Mouse (Mus musculus) embryo, embryonic 11.5 days (tissue): ENCODE data around the gene Mrpl55.

ENCODE experiments used
- DNase-seq: peaks from one replicate; pipeline ENCODE4 v3.0.0-alpha.2; 2012; ENCODE audit warnings: low read depth, low spot score

Gene Mrpl55

DNA sequence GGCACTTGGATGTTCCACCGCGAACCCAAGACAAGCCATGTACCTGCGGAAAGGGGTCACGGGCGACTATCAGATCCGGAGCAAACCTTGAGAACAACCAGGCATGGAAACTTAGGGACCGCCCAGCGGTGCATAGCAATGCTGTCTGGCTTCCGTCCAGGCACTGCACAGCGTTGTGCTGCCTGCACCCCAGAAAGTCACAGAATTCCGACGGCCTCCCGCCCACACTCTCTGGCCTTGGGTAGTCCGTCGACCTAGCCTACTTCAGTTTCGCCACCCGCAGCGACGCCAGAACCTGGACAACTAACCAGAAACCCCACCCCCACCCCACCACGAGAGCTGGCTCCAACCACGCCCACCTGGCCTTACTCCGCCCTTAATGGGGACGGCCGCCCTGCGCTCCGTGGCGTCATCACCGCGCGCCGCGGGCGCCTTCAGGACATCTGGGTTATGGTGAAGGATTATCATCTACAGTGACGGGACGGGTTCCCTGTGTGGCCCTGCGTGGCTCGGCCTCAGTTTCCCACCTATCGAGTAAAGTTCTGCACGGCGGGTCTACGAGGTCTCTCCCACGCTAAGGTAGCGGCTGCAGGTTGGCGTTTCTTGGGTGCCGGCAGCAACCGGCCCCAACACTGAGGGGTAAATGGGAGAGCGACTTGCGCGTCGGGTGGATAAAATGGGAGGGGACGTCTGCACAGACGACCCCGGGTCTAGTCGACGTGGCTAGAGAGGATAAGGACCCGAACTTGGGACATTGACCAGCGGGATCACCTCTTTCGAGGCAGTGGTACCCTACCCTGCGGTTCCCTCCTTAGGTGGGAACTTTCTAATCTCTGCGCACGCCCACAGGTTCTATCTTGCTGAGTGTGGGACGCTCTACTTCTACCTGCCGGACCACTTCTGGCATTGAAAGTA lies at the start of gene Mrpl55:
Gene Mrpl55 (plus strand): TSS at position 406 of the 915 bp plus-strand sequence.
- peak; percentile 86 for DNase-seq

DNA sequence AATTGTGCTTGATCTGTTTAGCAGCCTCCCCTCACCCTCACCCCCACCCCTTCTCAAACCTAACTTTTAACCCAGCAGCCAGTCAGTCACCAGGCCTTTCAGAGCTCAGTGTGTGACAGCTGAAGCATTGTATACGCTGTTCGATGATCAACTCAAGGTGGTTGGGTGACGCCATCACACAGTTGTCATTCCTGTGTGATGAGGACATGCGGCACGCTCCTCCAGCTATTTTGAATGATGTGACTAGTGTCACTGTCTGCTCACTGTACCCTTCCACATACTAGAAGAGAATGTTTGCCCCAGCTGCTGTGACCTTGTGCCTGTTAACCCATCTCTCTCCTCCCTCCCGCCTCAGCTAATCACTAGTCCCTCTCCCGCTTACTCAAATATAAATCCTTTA lies 48.1 kb upstream of the Mrpl55 start:
- no peak for DNase-seq

DNA sequence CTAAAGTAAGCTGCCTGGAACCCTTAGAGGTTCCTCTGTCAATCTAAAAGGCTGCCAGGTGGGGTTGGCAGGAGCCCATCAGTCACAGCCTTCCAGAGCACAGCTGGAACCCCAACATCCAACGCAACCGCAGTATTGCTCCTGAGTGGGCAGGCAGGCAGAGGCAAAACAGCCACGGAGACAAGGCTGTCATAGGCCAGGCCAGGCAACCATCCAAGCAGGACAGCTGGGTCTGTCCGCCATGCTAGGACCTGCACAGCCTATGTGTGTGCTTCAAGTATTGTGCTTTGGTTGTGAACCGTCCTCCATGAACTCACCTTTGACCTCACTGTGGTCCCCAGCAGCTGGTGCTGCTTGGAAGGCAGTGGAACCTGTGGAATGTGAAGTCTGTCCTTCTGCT lies 46.4 kb upstream of the Mrpl55 start:
- DNase-seq = no peak

DNA sequence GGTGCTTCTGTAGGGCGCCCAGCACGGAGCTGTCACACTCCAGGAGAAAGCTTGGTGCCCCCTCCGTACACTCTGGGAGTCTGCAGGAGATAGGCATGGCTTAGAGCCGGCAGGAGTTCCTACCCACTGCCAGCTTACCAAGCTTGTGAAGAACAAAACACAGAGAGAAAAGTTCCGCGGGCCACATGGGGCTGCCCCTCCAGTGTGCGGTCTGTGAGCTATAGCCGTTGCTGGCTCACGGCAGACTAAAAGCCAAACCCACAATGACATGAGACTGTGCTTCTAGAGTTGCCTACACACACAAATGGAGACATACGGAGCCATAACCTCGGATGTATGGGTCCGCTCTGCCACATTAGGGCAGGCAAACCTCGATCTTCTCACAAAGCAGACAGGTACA lies 43.2 kb upstream of the Mrpl55 start:
- no peak for DNase-seq

DNA sequence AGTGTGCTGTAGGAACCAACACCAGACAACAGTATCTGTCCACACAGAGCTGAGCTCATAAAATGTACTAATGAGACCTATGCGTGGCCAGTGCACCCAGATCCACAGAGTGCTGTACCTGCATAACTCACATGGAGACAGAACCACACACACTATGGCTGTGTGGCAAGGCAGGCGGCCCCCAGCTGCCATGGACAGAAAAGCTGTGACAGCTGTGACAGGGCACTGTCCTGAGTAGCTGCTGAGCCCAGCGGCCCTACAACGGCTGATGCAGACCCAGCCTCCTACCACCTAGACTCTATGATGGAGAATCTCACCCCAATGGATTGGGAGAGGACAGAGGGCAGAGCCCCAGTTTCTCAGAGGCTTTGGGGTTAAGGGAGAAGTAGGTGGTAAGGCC lies 42.7 kb upstream of the Mrpl55 start:
- DNase-seq = no peak

DNA sequence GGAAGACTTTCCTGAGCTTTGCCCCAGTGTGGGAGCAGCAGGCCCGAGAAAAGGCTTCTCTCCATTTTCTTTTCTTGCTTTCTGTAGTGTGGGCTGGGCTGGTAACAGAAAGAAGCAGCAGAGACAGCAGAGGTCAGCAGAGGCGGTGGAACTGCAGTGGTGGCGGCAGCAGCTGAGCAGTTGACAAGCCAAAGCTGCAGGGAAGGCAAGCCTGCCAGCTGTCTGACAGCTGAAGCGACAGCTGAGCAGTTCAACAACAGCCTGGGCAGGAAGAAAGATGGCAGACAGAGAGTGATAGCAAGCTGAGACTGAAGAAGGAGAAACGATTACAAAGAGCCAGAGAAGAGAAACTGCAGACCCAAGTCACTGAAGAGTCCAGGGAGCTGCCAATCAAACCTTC lies 40.9 kb upstream of the Mrpl55 start:
- DNase-seq = no peak

DNA sequence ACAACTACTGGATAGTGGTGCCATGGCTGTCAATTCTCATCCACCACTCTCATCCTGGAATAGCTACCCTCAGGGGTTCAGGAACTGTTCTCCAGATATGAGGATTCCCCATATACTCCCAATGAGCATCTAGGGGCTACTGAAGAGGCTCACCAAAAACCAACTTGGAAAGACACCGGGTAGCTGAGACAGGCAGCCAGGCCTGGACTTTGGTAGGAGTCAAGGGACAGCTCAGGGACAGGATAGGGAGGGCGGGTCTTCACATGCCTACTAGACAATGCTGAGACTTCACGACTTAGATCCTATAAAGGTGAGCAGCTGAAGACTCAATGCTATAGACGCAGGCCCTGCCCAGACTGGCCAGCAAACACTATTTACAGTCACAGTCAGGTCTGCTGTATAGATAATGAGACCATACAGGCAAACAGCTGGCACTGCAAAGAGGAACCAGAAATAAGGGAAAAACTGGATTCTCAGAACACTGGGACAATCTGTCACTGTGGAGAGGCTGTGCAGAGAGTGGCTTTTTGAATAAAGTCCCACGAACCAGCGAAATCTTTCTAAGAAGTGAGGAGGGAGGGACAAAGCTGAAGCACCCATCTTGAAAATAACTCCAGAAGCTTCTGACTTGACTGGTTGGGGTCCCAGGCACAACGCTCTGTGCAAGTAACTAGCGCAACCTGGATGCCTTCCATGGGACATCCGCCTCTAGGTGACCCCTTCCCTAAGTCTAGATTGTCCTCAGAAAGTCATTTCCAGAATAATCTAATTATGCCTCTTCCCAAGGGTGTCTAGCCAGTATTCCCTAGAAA lies 39.6 kb upstream of the Mrpl55 start:
- no peak for DNase-seq

DNA sequence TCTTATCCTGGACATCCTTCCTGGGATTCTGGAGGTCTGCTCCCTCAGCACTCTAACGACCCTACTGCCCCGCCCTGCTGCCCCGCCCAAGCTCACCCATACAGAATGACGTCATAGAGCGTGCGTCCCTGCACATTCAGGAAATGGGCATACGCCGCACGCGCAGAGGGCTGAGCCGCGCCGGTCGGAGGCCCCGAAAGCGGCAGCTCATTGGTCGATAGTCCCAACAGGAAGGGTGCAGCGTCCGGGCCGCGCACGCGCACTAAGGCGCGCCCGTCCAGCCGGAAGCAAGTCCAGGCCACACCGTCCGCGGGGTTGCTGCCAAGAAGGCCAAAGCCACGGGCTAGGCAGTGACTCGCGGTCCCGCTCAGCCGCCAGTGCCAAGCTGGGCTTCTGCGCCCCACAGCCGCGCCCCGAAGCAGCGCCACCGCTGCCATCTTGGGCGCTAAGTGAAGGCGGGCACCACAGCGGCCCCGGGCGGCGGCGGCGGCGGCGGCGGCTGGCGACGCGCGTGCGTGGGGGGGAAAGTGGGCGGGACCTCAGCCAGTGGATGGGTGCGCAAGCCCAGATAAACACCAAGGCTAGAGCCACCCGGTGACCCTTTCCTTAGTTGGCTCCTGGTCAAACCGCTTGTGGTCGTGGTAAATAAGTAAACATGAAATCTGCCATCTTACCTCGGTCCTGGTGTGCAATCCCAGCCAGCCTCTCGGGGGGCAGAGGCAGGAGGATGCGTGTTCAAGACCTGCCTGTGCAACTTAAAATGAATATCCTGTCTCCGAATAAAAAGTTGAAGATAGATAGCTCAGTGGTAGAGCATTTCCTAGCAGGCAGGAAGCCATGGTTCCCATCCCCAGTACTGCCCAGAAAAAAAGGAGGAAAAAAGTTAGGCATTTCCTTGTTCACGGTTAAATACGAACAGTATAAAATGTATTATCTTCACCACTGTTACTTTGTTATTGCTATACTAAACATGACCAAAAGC lies 38.7 kb upstream of the Mrpl55 start, which contains the start of gene Iba57:
Gene Iba57 (minus strand): TSS at position 485 of the 982 bp plus-strand sequence.
- peak; percentile 97 for DNase-seq

DNA sequence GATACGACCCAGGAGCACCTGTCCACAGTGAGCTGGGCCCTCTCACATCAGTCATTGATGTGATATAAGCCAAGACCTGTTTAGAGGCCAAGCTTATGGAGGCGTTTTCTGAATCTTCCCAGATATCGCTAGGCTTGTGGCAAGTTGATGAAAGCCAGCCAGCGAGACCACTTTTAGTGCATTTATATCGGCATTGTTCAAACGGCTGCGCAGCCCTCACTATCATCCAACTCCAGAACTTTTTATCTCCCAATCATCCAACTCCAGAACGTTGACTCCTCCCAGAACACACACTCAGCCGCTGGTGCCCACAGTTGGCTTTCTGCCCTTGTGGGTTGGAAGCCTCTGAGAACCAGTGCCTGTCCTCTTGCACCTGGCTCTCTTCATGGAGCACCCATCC lies 37.9 kb upstream of the Mrpl55 start:
- DNase-seq = no peak

DNA sequence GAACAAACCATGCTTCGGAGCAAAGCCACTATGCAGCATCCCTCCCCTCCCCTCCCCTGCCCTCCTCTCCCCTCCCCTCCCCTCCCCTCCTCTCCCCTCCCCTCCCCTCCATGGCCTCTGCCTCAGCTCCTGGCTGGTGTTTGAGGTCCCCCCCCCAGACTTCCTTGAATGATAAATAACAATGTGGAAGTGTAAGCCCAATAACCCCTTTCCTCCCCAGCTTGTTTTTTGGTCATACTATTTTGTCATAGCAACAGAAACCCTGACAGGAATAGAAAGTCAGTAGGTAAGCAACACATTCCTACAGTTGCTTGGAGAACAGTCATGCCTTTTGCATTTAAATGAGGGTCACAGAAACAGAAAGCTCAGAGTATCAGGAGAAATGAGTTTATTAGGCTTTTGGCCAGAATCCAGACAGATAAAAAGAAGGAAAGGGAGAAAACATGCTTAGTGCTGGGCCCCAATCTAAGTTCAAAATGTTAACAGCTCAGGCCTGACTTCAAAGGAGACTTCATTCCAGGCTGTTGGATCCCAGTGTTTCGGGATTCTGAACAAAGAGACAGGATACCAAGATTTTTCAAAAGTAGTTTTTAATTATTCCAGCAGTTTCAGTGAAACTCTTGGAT lies 36.6 kb upstream of the Mrpl55 start:
- DNase-seq = no peak

DNA sequence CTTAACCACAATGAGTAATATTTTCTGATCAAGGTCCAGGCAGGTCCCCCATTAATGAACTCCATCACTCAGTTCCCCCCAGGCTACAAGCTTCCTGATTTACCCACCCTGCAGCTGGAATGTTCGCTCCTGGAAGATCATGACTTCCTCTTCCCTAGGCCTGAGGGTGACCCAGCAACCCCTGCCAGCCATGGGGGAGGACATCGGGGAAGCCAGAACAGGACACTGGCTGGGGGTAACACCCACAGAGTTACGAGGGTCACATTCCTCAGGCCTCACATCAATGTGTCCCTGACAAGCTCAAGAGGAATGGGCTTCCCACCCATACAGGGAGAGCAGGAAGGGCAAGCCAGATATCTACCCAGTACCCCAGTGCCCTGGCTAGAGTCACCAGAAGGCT lies 32.5 kb upstream of the Mrpl55 start:
- DNase-seq = no peak

DNA sequence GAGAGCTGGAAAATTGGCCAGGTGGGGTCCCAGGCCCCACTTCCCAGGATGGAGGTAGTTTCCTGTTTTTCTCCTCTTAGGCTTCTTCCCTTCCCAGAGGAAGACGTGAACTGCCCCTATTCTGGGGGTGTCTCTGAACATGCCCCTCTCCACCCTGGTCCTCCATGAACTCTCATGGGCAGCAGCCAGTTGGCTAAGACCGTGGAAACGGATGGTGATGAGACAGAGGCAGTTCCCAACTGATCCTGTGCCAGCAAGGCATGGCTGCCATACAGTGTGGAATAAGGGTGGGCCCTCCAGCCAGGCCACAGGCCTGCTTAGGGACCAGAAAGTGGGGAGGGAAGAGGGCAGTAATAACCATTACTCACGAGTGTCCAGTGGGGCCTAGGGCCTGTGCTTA lies 31.7 kb upstream of the Mrpl55 start:
- no peak for DNase-seq

DNA sequence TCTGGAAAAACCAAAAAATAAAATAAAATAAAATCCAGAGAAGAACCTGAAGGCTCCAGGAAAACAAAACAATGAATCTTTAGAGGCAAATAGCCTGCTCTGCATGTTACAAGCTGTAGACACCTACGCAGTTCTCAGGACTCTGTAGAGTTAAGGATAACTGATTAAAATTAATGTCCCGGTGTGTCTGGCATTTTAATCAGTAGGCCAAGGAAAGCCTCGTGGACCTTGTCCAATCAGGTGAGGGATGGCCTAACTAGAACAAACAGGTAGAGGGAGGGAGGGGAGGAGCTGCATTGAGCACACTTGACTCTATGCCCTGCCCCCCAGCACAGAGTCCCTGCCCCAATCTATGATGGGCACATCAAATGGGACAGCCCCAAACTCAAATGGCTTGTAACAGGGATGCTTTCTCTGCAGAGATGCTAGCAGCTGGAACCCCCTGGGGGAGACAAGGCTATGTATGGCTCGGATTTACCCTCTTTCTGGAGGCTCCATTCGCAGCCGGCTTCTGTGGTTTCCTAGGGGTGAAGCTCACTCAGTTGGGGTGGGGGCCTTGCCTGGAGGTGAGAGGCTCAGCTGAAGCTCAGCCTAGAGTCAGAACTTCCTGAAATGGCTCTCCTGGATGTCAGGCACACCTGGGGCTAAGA lies 28.0 kb upstream of the Mrpl55 start:
- no peak for DNase-seq

DNA sequence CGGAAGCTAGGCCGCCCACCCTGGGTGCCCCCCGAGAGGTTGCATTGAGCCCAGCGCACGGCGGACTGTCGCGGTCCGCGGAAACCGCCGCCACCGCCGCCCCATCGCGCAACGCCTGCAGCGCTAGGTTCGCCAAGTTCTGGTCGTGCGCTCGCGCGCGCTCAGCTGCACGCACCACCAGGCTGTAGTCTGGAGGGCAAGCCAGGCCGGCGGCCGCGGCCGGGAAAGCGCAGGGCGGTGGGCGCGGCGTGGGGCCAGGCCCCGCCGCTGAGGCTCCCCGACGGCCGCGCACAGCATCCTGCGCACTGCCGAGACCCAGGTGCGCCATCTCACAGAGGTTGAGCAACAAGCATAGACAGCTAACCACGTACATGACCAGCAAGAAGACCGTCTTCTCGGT lies 25.8 kb upstream of the Mrpl55 start:
- DNase-seq = no peak

DNA sequence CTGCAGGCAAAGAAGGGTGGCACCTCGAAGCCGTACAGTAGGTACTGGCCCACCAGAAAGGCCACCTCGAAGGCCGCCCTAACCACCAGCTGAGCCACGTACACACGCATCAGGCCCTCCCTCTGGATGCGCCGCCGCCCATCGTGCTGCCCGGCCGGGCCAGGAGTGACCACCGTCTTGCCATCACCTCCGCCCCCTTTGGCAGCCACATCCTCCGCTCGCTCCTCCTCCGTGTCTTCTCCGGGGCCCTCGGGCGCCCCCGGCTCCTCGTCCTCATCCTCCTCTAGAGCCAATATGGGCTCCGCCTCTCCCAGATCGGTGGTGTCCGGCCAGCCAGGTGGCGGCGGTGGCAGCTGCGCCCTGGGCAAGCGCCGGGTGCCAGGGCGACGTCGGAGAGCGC lies 25.4 kb upstream of the Mrpl55 start:
- no peak for DNase-seq

DNA sequence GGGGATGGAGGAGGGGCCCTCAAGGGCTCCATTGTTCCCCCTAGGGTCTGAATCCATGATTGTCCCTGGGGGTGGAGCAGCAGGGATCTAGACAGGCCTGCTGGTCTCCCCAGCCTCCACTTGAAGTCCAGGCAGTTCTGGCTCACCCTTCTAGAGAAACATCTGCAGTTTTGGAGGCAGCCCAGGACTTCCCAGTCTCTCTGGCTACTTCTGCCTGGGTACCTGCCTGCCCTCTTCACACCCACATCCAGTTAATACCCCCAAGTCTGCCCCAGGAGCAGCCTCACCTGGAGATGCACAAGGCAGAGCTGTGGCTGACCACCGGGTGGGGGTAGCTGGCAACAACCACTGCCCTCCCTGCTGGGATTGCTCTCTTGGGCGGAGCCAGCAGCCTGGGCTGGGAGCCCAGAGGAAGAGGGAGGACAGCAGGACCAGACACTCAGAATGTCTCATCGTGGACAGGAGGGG lies 19.4 kb upstream of the Mrpl55 start, which contains the start of gene Gjc2:
Gene Gjc2 (minus strand): TSS at position 350 of the 468 bp plus-strand sequence.
- no peak for DNase-seq

DNA sequence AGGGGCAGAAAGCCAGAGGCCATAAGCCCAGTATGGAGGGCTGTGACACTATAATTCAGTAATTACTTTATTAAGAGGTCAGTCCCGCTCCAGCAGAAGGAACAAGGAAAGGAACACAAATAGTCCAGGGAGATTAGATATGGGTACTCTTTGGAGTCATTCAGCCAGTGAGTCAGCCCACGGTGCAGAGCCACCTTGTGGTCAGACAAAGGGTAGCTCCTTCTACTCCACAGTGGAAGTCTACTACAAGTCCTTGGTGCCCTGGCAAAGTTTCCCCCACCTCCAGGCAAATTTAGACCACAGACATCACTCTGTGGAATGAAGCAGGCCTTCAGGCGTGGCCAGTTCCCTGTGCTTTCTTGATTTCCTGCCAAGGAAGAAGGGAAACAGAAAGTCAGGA lies 18.5 kb upstream of the Mrpl55 start:
- DNase-seq = no peak

DNA sequence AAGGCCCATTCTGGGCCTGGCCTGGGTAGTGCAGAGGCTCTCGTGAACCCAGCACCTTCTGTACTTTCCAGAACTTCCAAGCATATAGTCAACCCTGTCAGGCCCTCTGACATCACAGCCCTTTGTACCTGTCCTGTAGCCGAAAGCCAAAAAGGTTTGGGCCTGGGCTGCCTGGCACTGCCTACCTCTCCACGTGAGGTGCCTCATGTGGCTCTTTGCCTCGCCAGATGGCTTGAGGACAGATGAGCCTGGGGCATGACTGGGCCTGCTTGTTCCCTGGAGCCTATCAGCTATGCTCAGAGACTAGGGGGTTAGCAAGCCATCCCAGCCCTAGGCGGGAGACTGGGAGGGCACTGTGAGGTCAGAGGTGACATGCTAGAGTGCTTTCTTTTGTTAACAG lies 16.8 kb upstream of the Mrpl55 start:
- DNase-seq = no peak

DNA sequence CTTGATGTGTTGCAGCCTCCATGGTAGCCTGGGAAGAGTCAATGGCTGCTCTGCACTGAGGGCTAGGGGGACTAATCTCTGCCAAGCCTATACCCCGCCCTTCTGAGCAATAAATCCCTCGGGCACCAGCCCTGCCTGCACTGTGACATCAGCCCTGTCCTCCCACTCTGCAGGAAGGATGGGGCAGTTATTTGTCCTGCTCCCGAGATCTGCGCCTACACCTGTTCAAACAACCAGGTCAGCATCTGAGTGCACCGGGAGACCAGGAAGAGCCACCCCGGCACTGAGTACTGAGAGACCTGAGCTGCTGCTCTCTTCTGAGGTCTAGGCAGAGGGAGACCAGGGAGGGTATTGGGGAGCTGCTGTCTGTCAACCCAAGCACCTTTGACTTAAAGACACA lies 14.6 kb upstream of the Mrpl55 start:
- DNase-seq = no peak
